Mouse (Mus musculus) ES-Bruce4 (cell line): ENCODE results near the gene Als2. TPM values are rescaled to one million over a fixed set of nuclear protein-coding genes. Genes with fewer than 3 reads are reported as not detected.

Experiments used
- H3K27ac ChIP-seq: 2 replicates; pipeline ENCODE4 v1.5.1; 2012; ENCODE audit warnings: low read length, inconsistent platforms; ENCODE audit not compliant: insufficient read depth
- H3K27me3 ChIP-seq: 2 replicates; pipeline ENCODE4 v1.6.1; 2012; ENCODE audit warnings: mild to moderate bottlenecking, low read length, inconsistent platforms; ENCODE audit not compliant: control insufficient read depth, poor library complexity, insufficient read depth, severe bottlenecking
- H3K36me3 ChIP-seq: 2 replicates; pipeline ENCODE4 v1.6.1; 2012; ENCODE audit warnings: inconsistent platforms, mild to moderate bottlenecking, low read length, moderate library complexity; ENCODE audit not compliant: control insufficient read depth, poor library complexity, insufficient read depth, severe bottlenecking
- H3K4me1 ChIP-seq: one replicate; pipeline ENCODE4 v1.8.1; 2011; ENCODE audit warnings: low read length; ENCODE audit not compliant: control insufficient read depth, insufficient read depth
- H3K4me3 ChIP-seq: 2 replicates; pipeline ENCODE4 v1.5.1; 2011; ENCODE audit warnings: low read depth, mild to moderate bottlenecking, low read length
- H3K9ac ChIP-seq: 2 replicates; pipeline ENCODE4 v1.6.1; 2012; ENCODE audit warnings: low read depth, mild to moderate bottlenecking, inconsistent platforms; ENCODE audit not compliant: poor library complexity, severe bottlenecking
- H3K9me3 ChIP-seq: replicated peaks from 2 replicates; pipeline ENCODE4 v1.6.1; 2012; ENCODE audit warnings: mild to moderate bottlenecking, low read length, inconsistent platforms; ENCODE audit not compliant: control insufficient read depth, poor library complexity, insufficient read depth, severe bottlenecking
- CTCF ChIP-seq: IDR thresholded peaks from one replicate; pipeline ENCODE4 v1.8.1; 2011; ENCODE audit warnings: low read depth, low read length
- EP300 ChIP-seq: IDR thresholded peaks from 2 replicates; pipeline ENCODE4 v1.6.1; 2011; ENCODE audit warnings: low read depth, low read length; ENCODE audit not compliant: insufficient read depth
- POLR2A ChIP-seq: IDR thresholded peaks from one replicate; pipeline ENCODE4 v1.8.1; 2011; ENCODE audit warnings: low read length; ENCODE audit not compliant: insufficient read depth
- polyA plus RNA-seq: library from polyadenylated mRNA; stranded (reverse); fragments of >200 nt; gene quantifications from 2 replicates; pipeline ENCODE4 v1.2.4, GENCODE M21; 2011; ENCODE audit warnings: low read depth; ENCODE audit not compliant: missing spikeins, insufficient read depth, insufficient read length

Gene Als2
- polyA plus RNA-seq, 1 experiment: 28.2 TPM

DNA sequence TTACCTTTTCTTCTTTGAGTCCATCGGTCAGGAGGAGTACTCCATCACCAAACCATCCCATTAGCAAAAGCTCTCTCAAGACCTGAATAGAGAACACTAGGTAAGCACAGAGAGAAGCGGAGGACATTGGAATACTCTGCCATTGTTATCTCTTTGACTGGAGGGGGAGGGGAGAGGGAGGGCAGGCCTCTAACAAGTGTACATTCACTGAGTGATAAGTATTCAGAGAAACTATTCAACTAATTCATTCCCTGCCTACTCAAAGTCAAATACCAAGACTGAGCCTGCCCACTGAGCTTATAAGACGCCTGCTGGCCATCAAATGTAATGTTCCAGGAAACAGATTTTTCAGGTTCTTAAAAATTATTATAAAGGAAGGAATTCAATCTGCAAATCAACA, 16.7 kb downstream of the Als2 start:
- H3K9me3 ChIP-seq: no peaks in the 10 kb centered on the region

DNA sequence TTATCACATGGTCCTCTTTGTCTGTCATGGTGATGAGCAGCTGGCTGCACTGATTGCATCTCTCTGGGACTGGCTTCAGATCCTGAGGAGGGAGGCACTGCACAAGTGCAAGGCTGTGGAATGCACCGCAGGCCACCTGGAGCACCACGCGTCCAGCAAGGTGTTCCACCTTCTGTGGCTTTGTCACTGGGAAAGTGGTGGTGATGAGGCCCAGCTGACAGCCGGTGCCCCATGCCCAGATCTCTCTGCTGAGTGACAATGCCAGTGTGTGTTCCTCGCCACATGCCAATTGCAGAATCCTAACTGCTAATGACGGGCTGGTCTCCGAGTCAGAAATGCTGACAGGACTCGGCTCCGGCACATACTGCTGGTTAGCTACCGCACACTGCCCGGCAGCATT, 21.6 kb downstream of the Als2 start:
- H3K27me3 ChIP-seq: no peaks in the 10 kb centered on the region
- H3K4me1 ChIP-seq: no peaks in the 10 kb centered on the region
- no peak for TF ChIP-seq EP300
- no peak for TF ChIP-seq POLR2A
- TF ChIP-seq CTCF: no peak
- no peak overlapping the region for H3K27ac ChIP-seq
- H3K4me3 ChIP-seq: no peak overlapping the region
- peaks cover 14% of the 10 kb centered on the region for H3K36me3 ChIP-seq
- no peak overlapping the region for H3K9ac ChIP-seq
- no peaks in the 10 kb centered on the region for H3K9me3 ChIP-seq

More for the DNA sequence above, 16.7 kb downstream of the Als2 start:
- no peak overlapping the region for H3K27ac ChIP-seq
- no peak overlapping the region for H3K9ac ChIP-seq
- H3K4me3 ChIP-seq: no peak overlapping the region
- no peaks in the 10 kb centered on the region for H3K27me3 ChIP-seq
- H3K4me1 ChIP-seq: no peaks in the 10 kb centered on the region
- TF ChIP-seq POLR2A: no peak
- TF ChIP-seq CTCF: no peak
- TF ChIP-seq EP300: no peak
- H3K36me3 ChIP-seq: peaks cover 6% of the 10 kb centered on the region

DNA sequence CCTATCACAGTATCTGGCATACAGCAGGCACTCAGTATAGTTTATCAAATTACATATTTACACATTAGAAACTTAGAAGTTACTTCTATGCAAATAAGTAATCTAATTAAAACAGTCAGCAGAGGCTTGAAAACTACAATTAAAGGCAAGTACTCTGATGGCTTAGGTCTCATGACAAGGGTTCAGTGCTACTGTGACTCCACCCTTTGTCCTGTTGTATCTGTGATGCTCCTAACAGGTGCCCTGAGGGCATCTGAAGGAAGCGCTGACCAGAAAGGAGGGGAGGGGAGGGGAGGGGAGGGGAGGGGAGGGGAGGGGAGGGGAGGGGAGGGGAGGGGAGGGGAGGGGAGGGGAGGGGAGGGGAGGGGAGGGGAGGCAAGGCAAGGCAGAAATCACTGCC, 24.1 kb downstream of the Als2 start:
- Histone ChIP-seq H3K4me1 (no peaks in the 10 kb centered on the region), H3K36me3 (peaks cover 21% of the 10 kb centered on the region), H3K27ac (no peak overlapping the region), H3K9ac (no peak overlapping the region), H3K9me3 (no peaks in the 10 kb centered on the region), H3K4me3 (no peak overlapping the region), H3K27me3 (no peaks in the 10 kb centered on the region)
- TF ChIP-seq POLR2A (no peak), EP300 (no peak), CTCF (no peak)

DNA sequence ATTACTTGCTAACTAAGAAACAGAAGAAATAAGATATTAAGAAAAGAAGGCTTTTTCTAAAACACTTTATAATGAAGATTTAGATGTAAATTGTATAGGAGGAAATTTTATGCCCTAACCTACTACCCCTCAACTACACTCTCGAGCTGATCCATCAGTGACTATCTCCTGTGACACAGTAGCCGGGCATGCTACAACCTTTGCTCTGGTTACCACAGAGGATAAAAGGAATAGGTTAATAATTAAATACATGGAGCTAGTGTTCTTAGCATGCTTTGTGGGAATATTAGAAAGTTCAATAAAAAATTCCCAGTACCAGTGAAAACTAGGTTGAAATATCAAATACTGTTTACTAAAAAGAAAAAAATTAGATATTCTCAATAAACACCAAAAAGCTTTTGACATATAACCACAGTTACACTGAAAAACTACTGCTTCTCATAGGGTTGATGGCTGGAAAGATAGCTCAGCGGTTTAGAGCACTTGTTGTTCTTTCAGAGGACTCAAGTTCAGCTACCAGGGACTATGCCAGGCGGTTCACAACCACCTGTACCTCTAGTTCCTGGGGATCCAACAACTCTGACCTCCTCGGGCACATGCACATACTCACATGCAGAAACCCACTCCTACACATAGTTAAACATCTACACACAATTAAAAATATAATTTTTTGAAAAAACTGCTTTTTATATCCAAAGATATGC, 24.8 kb downstream of the Als2 start:
- TF ChIP-seq CTCF (no peak), EP300 (no peak)
- Histone ChIP-seq H3K9ac (no peak overlapping the region), H3K27me3 (no peaks in the 10 kb centered on the region), H3K4me3 (no peak overlapping the region), H3K27ac (no peak overlapping the region), H3K9me3 (no peaks in the 10 kb centered on the region), H3K36me3 (peaks cover 18% of the 10 kb centered on the region), H3K4me1 (no peaks in the 10 kb centered on the region)

DNA sequence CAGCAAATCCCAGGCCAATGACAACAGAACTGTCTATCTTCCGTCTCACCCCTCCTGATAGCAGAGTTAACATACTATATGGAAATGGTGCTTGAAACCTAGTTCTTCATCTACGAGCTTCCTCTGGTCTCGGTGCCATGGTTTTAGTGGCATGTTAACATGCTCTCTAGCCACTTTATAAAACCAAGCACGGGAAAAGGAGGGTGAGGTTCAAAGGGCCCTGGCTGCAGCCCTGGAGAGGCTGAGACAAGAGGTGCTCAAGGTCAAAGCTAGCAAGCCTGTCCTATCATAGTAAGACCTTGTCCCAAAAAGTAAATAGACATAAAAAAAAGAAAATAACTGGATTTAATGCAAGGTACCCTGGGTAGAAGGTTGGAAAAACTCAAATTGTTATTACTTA, 25.4 kb downstream of the Als2 start:
- H3K27me3 ChIP-seq: no peaks in the 10 kb centered on the region
- H3K9me3 ChIP-seq: no peaks in the 10 kb centered on the region
- TF ChIP-seq CTCF: no peak
- no peak overlapping the region for H3K4me3 ChIP-seq
- no peak overlapping the region for H3K9ac ChIP-seq
- peaks cover 18% of the 10 kb centered on the region for H3K36me3 ChIP-seq
- H3K4me1 ChIP-seq: no peaks in the 10 kb centered on the region
- no peak overlapping the region for H3K27ac ChIP-seq

DNA sequence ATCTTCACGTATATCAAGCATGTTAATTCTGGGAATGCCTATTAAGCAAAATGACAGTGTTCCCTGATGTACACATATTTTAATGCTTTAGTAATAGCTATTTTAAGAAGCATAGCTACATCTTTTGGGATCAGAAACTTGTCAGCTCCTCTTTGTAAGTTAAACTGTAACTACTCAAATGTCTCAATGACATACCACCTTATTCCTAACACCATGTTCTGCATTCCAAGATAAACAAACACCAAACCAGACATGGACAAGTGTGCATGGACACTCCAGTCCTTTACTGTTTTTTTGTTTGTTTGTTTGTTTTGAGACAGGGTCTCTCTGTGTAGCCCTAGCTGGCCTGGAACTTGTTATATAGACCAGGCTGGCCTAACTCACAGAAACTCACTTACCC, 28.7 kb downstream of the Als2 start:
- H3K4me1 ChIP-seq: no peaks in the 10 kb centered on the region
- no peaks in the 10 kb centered on the region for H3K27me3 ChIP-seq
- H3K9me3 ChIP-seq: no peaks in the 10 kb centered on the region
- H3K36me3 ChIP-seq: peaks cover 15% of the 10 kb centered on the region
- no peak overlapping the region for H3K4me3 ChIP-seq
- TF ChIP-seq EP300 (no peak), CTCF (no peak), POLR2A (no peak)
- H3K9ac ChIP-seq: no peak overlapping the region
- H3K27ac ChIP-seq: no peak overlapping the region
